Mouse (Mus musculus) ES-E14 (cell line): ENCODE measurements around the gene Akap2. TPM values are rescaled to one million over a fixed set of nuclear protein-coding genes. Genes with fewer than 3 reads are reported as not detected.

Source experiments
- DNase-seq: peaks from one replicate; pipeline ENCODE4 v3.0.0-alpha.2; 2013; ENCODE audit warnings: low read depth, low spot score
- H3K27ac ChIP-seq: 2 replicates; pipeline ENCODE4 v1.5.1; 2012; ENCODE audit warnings: low read depth, mild to moderate bottlenecking, low read length, moderate library complexity, mixed read lengths; ENCODE audit not compliant: poor library complexity, insufficient read depth, severe bottlenecking
- H3K36me3 ChIP-seq: 2 replicates; pipeline ENCODE4 v1.6.1; 2012; ENCODE audit warnings: mild to moderate bottlenecking, low read length, moderate library complexity, mixed read lengths; ENCODE audit not compliant: control insufficient read depth, poor library complexity, insufficient read depth, severe bottlenecking
- H3K4me1 ChIP-seq, 2 experiments: fragments of 150-350 bp in 1 of 2; sonication (generic) in 1 of 2; 2 replicates each; pipeline ENCODE4 v1.6.1; 2012; ENCODE audit warnings: low read length in 2 of 2, mild to moderate bottlenecking in 1 of 2, mixed read lengths in 1 of 2; ENCODE audit not compliant: control insufficient read depth in 2 of 2, insufficient read depth in 2 of 2, poor library complexity in 1 of 2
- H3K4me3 ChIP-seq, 2 experiments: fragments of 150-350 bp in 1 of 2; sonication (generic) in 1 of 2; 2 replicates each; pipeline ENCODE4 v1.5.1; 2012; ENCODE audit warnings: low read length in 2 of 2, low read depth in 1 of 2, mild to moderate bottlenecking in 1 of 2, mixed read lengths in 1 of 2; ENCODE audit not compliant: insufficient read depth in 1 of 2, poor library complexity in 1 of 2, severe bottlenecking in 1 of 2
- H3K9ac ChIP-seq: 2 replicates; pipeline ENCODE4 v1.6.1; 2012; ENCODE audit warnings: low read depth, mild to moderate bottlenecking, low read length, mixed read lengths; ENCODE audit not compliant: poor library complexity, insufficient read depth, severe bottlenecking
- H3K9me3 ChIP-seq: fragments of 150-350 bp; sonication (generic); 2 replicates; pipeline ENCODE4 v1.6.1; 2012; ENCODE audit warnings: low read depth, mild to moderate bottlenecking, low read length; ENCODE audit not compliant: control insufficient read depth, insufficient read depth
- CHD2 ChIP-seq: IDR thresholded peaks from 2 replicates; pipeline ENCODE4 v1.6.1; 2014; ENCODE audit warnings: mild to moderate bottlenecking, low read depth, low read length, inconsistent platforms
- HCFC1 ChIP-seq: IDR thresholded peaks from 2 replicates; pipeline ENCODE4 v1.6.1; 2012; ENCODE audit warnings: low read length, inconsistent platforms, borderline replicate concordance; ENCODE audit not compliant: insufficient read depth
- MAFK ChIP-seq: IDR thresholded peaks from 2 replicates; pipeline ENCODE4 v1.6.1; 2014; ENCODE audit warnings: mild to moderate bottlenecking, low read depth, low read length, inconsistent platforms; ENCODE audit not compliant: insufficient read depth
- ZC3H11A ChIP-seq: IDR thresholded peaks from 2 replicates; pipeline ENCODE4 v1.6.1; 2012; ENCODE audit warnings: low read depth, mild to moderate bottlenecking, inconsistent platforms, low read length, borderline replicate concordance
- ZNF384 ChIP-seq: IDR thresholded peaks from 2 replicates; pipeline ENCODE4 v1.6.1; 2012; ENCODE audit warnings: low read depth, low read length, inconsistent platforms
- in situ Hi-C, 2 experiments: fragments of 600-800 bp; cut with MboI; formaldehyde crosslinking; loops; one replicate each; pipeline ENCODE4 v1.15.1; 2025; ENCODE audit warnings: low sequenced_read_pairs in 2 of 2, inconsistent platforms in 1 of 2; ENCODE audit not compliant: unreplicated experiment in 2 of 2
- total RNA-seq: library from RNA; depleted of rRNA; stranded (reverse); fragments of 300-350 nt; gene quantifications from 2 replicates; pipeline ENCODE4 v1.2.3, GENCODE M21; 2012

Akap2 gene
- total RNA-seq, 1 experiment: 35.7 TPM

DNA sequence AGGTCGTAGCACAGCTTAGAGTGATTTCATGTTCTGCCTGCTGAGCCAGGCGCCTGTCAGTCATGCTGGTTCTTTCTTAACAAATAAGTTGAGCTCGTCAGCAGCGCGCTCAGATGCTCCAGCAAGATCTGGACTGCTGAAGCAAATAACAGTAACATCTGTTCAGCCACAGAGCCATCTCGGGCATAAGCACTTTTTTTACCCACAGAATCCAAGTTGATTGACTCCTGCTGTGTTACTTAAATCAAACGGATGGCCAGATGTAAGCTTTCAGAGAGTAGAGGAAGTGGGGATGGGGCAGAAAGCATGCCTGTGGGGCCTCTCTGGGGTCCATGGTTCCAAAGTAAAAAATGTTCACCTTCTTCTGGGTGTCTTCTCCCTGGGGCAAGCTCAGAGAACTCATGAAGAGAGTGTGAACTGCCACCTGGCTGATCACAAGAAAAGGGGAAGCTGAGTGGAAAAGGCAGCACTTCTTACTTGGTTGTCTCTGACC lies 3.5 kb downstream of the Akap2 start:
- TF ChIP-seq HCFC1: no peak
- no peak for TF ChIP-seq ZNF384
- TF ChIP-seq ZC3H11A: no peak
- TF ChIP-seq CHD2: no peak
- TF ChIP-seq MAFK: no peak
- DNase-seq: no peak
- Histone ChIP-seq H3K4me3 (no peak overlapping the region), H3K9me3 (no peaks in the 10 kb centered on the region), H3K9ac (no peak overlapping the region), H3K36me3 (no peaks in the 10 kb centered on the region), H3K27ac (no peak overlapping the region), H3K4me1 (peaks cover 0 to 4% of the 10 kb centered on the region in 2 experiments; a peak in 1 of 4 replicates)
- in situ Hi-C loops: no loop called here

GRCm38 (mm10) chr4:57722296-57722695 lies 4.8 kb downstream of the Akap2 start:
- TF ChIP-seq HCFC1: no peak
- no peak for DNase-seq
- in situ Hi-C loops: no loop called here
- Histone ChIP-seq H3K9ac (no peak overlapping the region), H3K4me1 (peaks cover 0 to 4% of the 10 kb centered on the region in 2 experiments; a peak in 1 of 4 replicates), H3K9me3 (no peaks in the 10 kb centered on the region), H3K4me3 (no peak overlapping the region), H3K27ac (no peak overlapping the region), H3K36me3 (no peaks in the 10 kb centered on the region)

DNA sequence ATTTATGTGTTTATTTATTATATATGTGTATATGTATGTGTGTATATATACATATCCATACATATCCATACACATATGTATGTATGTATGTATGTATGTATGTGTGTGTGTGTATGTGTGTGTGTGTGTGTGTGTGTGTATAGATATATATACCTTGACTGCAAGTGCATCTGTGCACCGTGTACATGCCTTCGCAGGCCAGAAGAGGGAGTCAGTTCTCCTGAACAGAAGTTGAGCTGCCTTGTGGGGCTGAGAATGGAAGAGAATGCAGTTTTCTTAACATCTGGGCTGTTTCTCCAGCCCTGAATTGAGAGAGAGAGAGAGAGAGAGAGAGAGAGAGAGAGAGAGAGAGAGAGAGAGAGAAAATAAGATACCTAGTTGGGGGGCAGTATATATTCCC lies 6.2 kb downstream of the Akap2 start:
- Histone ChIP-seq H3K4me1 (peaks cover 0 to 4% of the 10 kb centered on the region in 2 experiments; a peak in 1 of 4 replicates), H3K4me3 (no peak overlapping the region), H3K27ac (no peak overlapping the region), H3K36me3 (no peaks in the 10 kb centered on the region), H3K9ac (no peak overlapping the region), H3K9me3 (no peaks in the 10 kb centered on the region)
- peak; percentile 37 for DNase-seq
- no peak for TF ChIP-seq MAFK
- no peak for TF ChIP-seq ZC3H11A
- no peak for TF ChIP-seq HCFC1
- TF ChIP-seq CHD2: no peak
- no peak for TF ChIP-seq ZNF384
- in situ Hi-C loops: no loop called here

- no peaks in the 10 kb centered on the region for H3K9me3 ChIP-seq
- H3K4me3 ChIP-seq: no peak overlapping the region
- TF ChIP-seq CHD2 (no peak), HCFC1 (no peak), ZC3H11A (no peak), MAFK (no peak), ZNF384 (no peak)
- no peak overlapping the region for H3K9ac ChIP-seq
- in situ Hi-C loops: no loop called here
- DNase-seq: no peak
- no peaks in the 10 kb centered on the region for H3K36me3 ChIP-seq
- H3K4me1 ChIP-seq: peaks cover 0 to 4% of the 10 kb centered on the region in 2 experiments; a peak in 1 of 4 replicates
- no peak overlapping the region for H3K27ac ChIP-seq
Measured at GRCm38 (mm10) chr4:57725569-57725968, 8.1 kb downstream of the Akap2 start.

DNA sequence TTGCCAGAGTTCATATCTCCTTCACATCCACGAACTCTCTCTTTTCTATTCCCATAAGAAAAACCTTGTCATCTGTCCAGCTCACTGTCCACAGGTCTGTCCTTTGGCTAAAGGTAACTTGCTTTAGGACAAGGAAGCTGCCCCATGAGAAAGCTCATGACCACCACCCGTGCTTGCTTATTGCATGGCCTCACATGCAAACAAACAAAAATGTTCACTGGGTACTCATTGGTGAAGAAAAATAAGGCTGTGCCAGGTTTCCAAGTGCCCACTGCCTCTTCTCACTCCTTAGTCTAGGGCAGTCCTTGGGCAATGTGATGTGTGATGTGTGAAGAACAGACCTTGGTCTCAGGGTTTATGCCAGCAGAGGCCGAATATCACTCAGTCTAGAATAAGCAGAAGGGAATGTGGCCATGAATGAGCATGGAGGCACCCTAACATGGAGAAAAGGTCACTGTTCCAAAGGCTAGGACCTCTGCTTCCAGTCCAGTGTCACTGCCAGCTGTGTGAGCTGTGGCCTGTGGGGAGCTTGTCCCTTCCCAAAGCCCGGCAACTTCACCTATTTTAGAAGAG lies 11.2 kb downstream of the Akap2 start:
- no peak overlapping the region for H3K4me3 ChIP-seq
- no peak for TF ChIP-seq HCFC1
- TF ChIP-seq ZNF384: no peak
- TF ChIP-seq CHD2: no peak
- TF ChIP-seq MAFK: no peak
- no peak for TF ChIP-seq ZC3H11A
- no peaks in the 10 kb centered on the region for H3K36me3 ChIP-seq
- H3K27ac ChIP-seq: no peak overlapping the region
- no peak for DNase-seq
- no peak overlapping the region for H3K9ac ChIP-seq
- in situ Hi-C loops: no loop called here
- H3K4me1 ChIP-seq: no peaks in the 10 kb centered on the region
- H3K9me3 ChIP-seq: no peaks in the 10 kb centered on the region
